Mouse (Mus musculus) thymus, adult 2 months (tissue): Measurements from ENCODE around the gene Olfr1410. TPM values are rescaled to one million over a fixed set of nuclear protein-coding genes. Genes with fewer than 3 reads are reported as not detected.

Source experiments
- DNase-seq: peaks from one replicate; pipeline ENCODE4 v3.0.0; 2021
- H3K27ac ChIP-seq: fragments of 200-500 bp; 2 replicates; pipeline ENCODE4 v1.5.1; 2012; ENCODE audit warnings: low read length, control low read depth; ENCODE audit not compliant: control insufficient read depth, insufficient read depth
- H3K27me3 ChIP-seq: fragments of 200-500 bp; 2 replicates; pipeline ENCODE4 v1.6.1; 2012; ENCODE audit warnings: mild to moderate bottlenecking, low read length, moderate library complexity, mixed read lengths; ENCODE audit not compliant: control insufficient read depth, insufficient read depth
- H3K36me3 ChIP-seq: fragments of 200-500 bp; 2 replicates; pipeline ENCODE4 v1.6.1; 2012; ENCODE audit warnings: mild to moderate bottlenecking, low read length, moderate library complexity; ENCODE audit not compliant: control insufficient read depth, insufficient read depth
- H3K4me1 ChIP-seq: fragments of 200-500 bp; replicated peaks from 2 replicates; pipeline ENCODE4 v1.6.1; 2012; ENCODE audit warnings: low read length; ENCODE audit not compliant: control insufficient read depth, insufficient read depth
- H3K4me3 ChIP-seq: fragments of 200-500 bp; 2 replicates; pipeline ENCODE4 v1.5.1; 2012; ENCODE audit warnings: mild to moderate bottlenecking, low read length, control low read depth, moderate library complexity; ENCODE audit not compliant: control insufficient read depth, insufficient read depth
- CTCF ChIP-seq: fragments of 200-500 bp; IDR thresholded peaks from 2 replicates; pipeline ENCODE4 v1.5.1; 2012; ENCODE audit warnings: mild to moderate bottlenecking, control low read depth, low read length, moderate library complexity, borderline replicate concordance; ENCODE audit not compliant: control insufficient read depth, poor library complexity, insufficient read depth; ENCODE audit errors: extremely low read depth
- POLR2A ChIP-seq: fragments of 200-500 bp; IDR thresholded peaks from 2 replicates; pipeline ENCODE4 v1.6.1; 2012; ENCODE audit warnings: mild to moderate bottlenecking, low read length, control low read depth, moderate library complexity; ENCODE audit not compliant: control insufficient read depth, poor library complexity, insufficient read depth; ENCODE audit errors: extremely low read depth
- WGBS: fragments of 180-500 bp; shearing (Covaris S2); methylation state at CpG from one replicate; pipeline ENCODE4 v1.1.7; 2018; 5-methylcytosine and 5-hydroxymethylcytosine counted together
- polyA plus RNA-seq: library from polyadenylated mRNA; depleted of rRNA; stranded (reverse); fragments of >200 nt; gene quantifications from 2 replicates; pipeline ENCODE4 v1.2.3, GENCODE M21; 2012; rRNA removed

Gene Olfr1410
- polyA plus RNA-seq, 1 experiment: 0.11 TPM

- H3K36me3 ChIP-seq: no peaks in the 10 kb centered on the region
- DNase-seq: no peak
- H3K4me1 ChIP-seq: peaks cover 5% of the 10 kb centered on the region
- no peak overlapping the region for H3K4me3 ChIP-seq
- no peak for TF ChIP-seq CTCF
- TF ChIP-seq POLR2A: no peak
- H3K27me3 ChIP-seq: no peaks in the 10 kb centered on the region
- no peak overlapping the region for H3K27ac ChIP-seq
- 96% methylated on average over 3 of the region's 3 CpGs for WGBS
Observed at GRCm38 (mm10) chr1:92653179-92653578, 47.6 kb downstream of the Olfr1410 start.

DNA sequence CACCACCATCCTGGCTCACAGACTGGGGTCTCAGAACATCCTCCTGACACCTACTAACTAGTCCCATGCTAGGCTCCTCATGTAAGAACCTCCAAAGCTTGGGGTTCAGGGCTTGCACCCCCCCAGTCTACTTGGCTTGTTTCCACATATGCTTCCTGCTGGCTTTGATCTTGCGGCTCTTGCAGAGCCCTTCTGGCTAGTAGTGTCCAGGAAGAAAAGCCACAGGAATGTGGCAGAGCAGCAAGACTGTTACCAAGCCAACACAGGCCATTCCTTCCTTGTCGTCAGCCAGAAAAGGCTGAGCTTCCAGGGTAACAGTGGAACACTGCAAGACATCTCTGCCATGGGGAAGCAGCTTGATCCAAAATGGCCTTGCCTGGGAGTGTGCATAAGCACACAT is 49.1 kb downstream of the Olfr1410 start:
- H3K4me1 ChIP-seq: no peaks in the 10 kb centered on the region
- DNase-seq: no peak
- TF ChIP-seq CTCF: no peak
- no peaks in the 10 kb centered on the region for H3K27me3 ChIP-seq
- H3K27ac ChIP-seq: no peak overlapping the region
- no peaks in the 10 kb centered on the region for H3K36me3 ChIP-seq
- no peak overlapping the region for H3K4me3 ChIP-seq
- WGBS: 58% methylated on average over 2 of the region's 2 CpGs

DNA sequence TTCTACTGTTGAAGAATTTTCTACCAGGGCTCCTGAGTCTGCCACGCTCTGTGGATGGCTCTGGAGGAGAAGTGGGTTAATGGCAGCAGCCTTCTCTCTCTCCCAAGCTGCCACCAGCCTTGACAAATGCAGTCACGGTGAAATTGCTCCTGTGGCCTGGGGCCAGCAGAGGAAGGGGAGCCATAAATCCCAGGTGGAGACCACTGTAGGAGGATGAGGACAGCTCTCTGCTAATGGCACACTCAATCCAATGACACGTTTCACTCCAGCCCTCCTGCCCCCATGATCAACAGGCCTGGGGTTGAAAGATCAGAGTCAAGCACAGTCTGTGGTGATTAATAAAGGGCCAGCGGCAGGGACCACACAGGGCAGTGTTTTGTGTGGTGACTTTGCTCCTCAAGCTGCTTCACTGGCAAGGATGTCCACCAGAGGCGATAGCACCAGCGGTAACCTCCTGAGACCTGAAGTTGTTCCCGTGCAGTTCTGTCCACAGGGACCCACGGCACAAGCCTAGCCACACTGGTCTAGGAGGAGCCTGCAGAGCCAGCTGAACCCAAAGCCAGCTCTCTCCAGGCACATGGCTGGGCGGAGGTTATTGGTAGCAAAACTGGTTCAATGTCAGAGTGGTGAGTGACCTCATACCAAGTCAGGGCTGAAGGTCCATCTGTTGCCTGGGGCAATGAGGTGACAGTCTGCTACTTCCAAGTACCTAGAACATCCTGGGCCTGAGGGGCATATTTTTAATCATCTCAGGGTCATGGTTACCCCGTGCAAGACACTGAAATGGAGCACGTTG is 51.6 kb downstream of the Olfr1410 start:
- TF ChIP-seq CTCF: no peak
- no peak for TF ChIP-seq POLR2A
- Histone ChIP-seq H3K36me3 (no peaks in the 10 kb centered on the region), H3K4me1 (no peaks in the 10 kb centered on the region), H3K27ac (no peak overlapping the region), H3K4me3 (no peak overlapping the region), H3K27me3 (no peaks in the 10 kb centered on the region)
- WGBS: 91% methylated on average over 11 of the region's 11 CpGs
- DNase-seq: no peak

GRCm38 (mm10) chr1:92659392-92659791 is 53.8 kb downstream of the Olfr1410 start:
- no peaks in the 10 kb centered on the region for H3K36me3 ChIP-seq
- H3K27ac ChIP-seq: no peak overlapping the region
- TF ChIP-seq POLR2A: no peak
- no peak for TF ChIP-seq CTCF
- no peak for DNase-seq
- no peaks in the 10 kb centered on the region for H3K27me3 ChIP-seq
- WGBS: 22% methylated on average over 5 of the region's 5 CpGs
- no peak overlapping the region for H3K4me3 ChIP-seq
- no peaks in the 10 kb centered on the region for H3K4me1 ChIP-seq

Other genes starting within 250 kb of the Olfr1410 start
- 83.6 and 96.7 TPM in 2 replicates for gene Ndufa10, start 131.9 kb upstream of the Olfr1410 start, polyA plus RNA-seq
- not detected in 2 replicates for gene Olfr1416, start 120.7 kb upstream of the Olfr1410 start, polyA plus RNA-seq
- gene Olfr1415, start 109.7 kb upstream of the Olfr1410 start, polyA plus RNA-seq: not detected in 2 replicates
- gene Olfr1414, start 87.1 kb upstream of the Olfr1410 start, polyA plus RNA-seq: not detected in 2 replicates
- gene Olfr1413, start 34.5 kb upstream of the Olfr1410 start, polyA plus RNA-seq: not detected in 2 replicates
- gene Olfr1412, start 20.0 kb upstream of the Olfr1410 start, polyA plus RNA-seq: not detected in 2 replicates
- 0.11 TPM in 1 of 2 replicates, not detected in the other for gene Olfr1411, start 11.4 kb upstream of the Olfr1410 start, polyA plus RNA-seq
- gene Olfr12, start 12.0 kb downstream of the Olfr1410 start, polyA plus RNA-seq: 0.12 TPM in 1 of 2 replicates, not detected in the other
- 105 and 144 TPM in 2 replicates for gene Cops9, start 36.2 kb downstream of the Olfr1410 start, polyA plus RNA-seq
- gene Otos, start 43.1 kb downstream of the Olfr1410 start, polyA plus RNA-seq: 1.6 and 2.0 TPM in 2 replicates
- 57.3 and 72.5 TPM in 2 replicates for gene Gpc1, start 225.9 kb downstream of the Olfr1410 start, polyA plus RNA-seq